Mouse (Mus musculus): ENCODE data around the gene Cacna1g. TPM values are rescaled to one million over a fixed set of nuclear protein-coding genes. Genes with fewer than 3 reads are reported as not detected.

Cacna1g gene
- total and polyA plus RNA-seq, 3 experiments: 0.49 to 38.4 TPM; not detected in 1

DNA sequence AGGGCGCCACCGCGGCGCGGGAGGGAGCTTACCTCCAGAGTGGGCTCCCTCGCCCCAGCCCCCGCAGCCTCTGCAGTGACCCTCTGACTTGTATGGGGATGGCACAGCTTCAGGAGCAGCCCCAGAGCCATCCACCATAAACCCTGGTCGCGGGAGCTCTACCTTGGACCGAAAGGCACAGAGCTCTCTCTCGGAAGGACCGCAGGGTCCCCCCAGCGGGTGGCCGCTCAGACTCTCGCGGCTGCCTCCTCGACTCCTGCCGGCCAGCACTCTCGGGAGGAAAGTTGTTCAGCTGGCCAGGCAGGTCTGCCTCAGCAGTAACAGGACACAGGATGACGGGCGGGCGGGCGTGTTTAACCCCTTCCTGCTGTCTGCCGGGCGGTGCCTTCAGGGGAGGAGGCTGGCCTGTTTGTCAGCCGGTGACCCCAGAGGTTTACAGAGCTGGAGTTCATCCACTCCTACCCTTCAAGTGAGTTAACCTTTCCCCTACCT lies 25.7 kb upstream of the Cacna1g start, which contains the start of gene Epn3:
Epn3 (minus strand) TSS at position 314 of the 492 bp plus-strand sequence.
- ATAC-seq (ENCODE audit: extremely low read depth, insufficient number of reproducible peaks, low FRiP score, poor library complexity, severe bottlenecking) (no peak), DNase-seq (ENCODE audit: low spot score) (no peak)
- Histone ChIP-seq H3K9me3 (replicated peaks) (no peaks in the 10 kb centered on the region), H3K4me1 (ENCODE audit: insufficient read depth, low read depth, low read length) (no peaks in the 10 kb centered on the region), H3K4me3 (ENCODE audit: low read depth, low read length) (no peak within 1 kb of the TSS), H3K36me3 (replicated peaks) (no peaks in the 10 kb centered on the region), H3K27me3 (ENCODE audit: insufficient read depth, low read length) (peaks cover 8% of the 10 kb centered on the region)
- TF ChIP-seq TAL1 (conservative IDR thresholded peaks at IDR 0.05; ENCODE audit: low read depth, low read length): no peak
- no peak for TF ChIP-seq GATA1 (IDR thresholded peaks at IDR 0.05; ENCODE audit: borderline replicate concordance, low read length)
- TF ChIP-seq GATA2 (IDR thresholded peaks at IDR 0.05; ENCODE audit: borderline replicate concordance, low read depth, low read length): no peak
- TF ChIP-seq CTCF (IDR thresholded peaks at IDR 0.05; ENCODE audit: low read depth, low read length): no peak
- no peak for TF ChIP-seq POLR2AphosphoS5 (IDR thresholded peaks at IDR 0.05; ENCODE audit: insufficient replicate concordance, low read depth, low read length)

DNA sequence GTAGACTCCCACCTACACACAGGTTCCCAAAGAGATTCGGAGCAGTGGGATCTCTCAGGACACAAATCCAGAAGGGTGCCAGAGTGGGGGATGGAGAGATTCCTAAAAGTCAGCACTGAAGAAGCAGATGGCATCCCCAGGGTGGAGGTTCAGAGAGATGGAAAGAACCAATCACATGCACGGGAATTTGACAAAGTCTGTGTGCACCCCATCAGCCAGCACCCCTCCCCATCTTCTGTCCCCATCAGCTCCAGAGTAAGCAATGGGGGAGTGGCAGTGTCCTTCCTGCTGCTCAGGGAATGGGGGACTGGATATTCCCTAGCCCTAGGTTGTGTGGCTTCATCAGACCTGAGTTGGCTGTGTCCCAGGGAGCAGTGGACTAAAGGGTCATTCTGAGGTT lies 25.0 kb upstream of the Cacna1g start:
- no peaks in the 10 kb centered on the region for H3K36me3 ChIP-seq (replicated peaks)
- H3K27me3 ChIP-seq (ENCODE audit: insufficient read depth, low read length): peaks cover 3% of the 10 kb centered on the region
- ATAC-seq (ENCODE audit: extremely low read depth, insufficient number of reproducible peaks, low FRiP score, poor library complexity, severe bottlenecking) (no peak), DNase-seq (ENCODE audit: low spot score) (no peak)
- TF ChIP-seq CTCF (IDR thresholded peaks at IDR 0.05; ENCODE audit: low read depth, low read length) (no peak), GATA2 (IDR thresholded peaks at IDR 0.05; ENCODE audit: borderline replicate concordance, low read depth, low read length) (no peak), POLR2AphosphoS5 (IDR thresholded peaks at IDR 0.05; ENCODE audit: insufficient replicate concordance, low read depth, low read length) (no peak), GATA1 (IDR thresholded peaks at IDR 0.05; ENCODE audit: borderline replicate concordance, low read length) (no peak), TAL1 (conservative IDR thresholded peaks at IDR 0.05; ENCODE audit: low read depth, low read length) (no peak)
- no peaks in the 10 kb centered on the region for H3K9me3 ChIP-seq (replicated peaks)
- no peak overlapping the region for H3K4me3 ChIP-seq (ENCODE audit: low read depth, low read length)
- H3K4me1 ChIP-seq (ENCODE audit: insufficient read depth, low read depth, low read length): no peaks in the 10 kb centered on the region

DNA sequence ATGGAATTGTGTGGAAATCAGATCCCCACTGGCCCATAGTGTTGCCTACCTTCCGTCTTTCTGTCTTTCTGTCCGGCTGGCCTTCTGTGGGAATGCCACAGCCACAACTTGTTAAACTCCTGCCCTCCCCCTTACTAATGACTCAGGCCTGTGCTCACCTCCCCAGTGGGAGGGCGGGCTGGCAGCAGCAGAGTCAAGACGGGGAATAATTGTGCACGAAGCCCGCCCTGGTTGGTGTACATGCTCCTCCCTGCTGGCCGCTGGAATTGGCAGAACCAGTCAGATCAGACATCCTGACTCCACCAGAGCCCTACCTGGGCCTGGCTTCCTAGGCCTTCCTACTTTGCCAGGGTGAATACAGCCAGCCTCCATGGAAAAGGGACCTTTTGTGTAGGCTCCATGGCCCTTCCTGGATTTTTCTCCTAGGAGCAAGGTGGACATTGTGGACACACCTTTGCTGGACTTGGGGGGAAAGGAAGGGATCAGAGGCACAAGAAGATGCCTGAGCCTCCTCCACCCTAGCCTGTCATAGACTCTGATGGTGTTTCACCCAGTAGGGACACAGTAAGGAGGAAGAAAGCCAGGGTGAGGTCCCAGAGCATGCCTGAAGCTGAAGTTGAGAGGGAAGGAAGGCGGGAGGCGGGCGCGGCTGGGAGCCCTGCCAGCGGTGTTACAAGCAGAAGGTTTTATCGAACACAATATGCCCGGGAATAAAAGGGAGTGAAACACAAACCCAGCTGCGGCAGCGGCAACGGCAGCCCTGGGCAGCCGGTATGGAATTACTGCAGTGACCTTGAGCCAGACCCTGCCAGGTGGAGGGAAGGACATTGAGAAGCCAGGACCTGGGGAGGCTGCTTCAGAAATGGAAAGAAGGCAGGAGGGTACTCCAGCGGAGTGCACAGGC lies 24.3 kb upstream of the Cacna1g start:
- Histone ChIP-seq H3K36me3 (replicated peaks) (no peaks in the 10 kb centered on the region), H3K27me3 (ENCODE audit: insufficient read depth, low read length) (peaks cover 8% of the 10 kb centered on the region), H3K9me3 (replicated peaks) (no peaks in the 10 kb centered on the region), H3K4me1 (ENCODE audit: insufficient read depth, low read depth, low read length) (no peaks in the 10 kb centered on the region), H3K4me3 (ENCODE audit: low read depth, low read length) (no peak overlapping the region)
- TF ChIP-seq GATA2 (IDR thresholded peaks at IDR 0.05; ENCODE audit: borderline replicate concordance, low read depth, low read length): no peak
- TF ChIP-seq TAL1 (conservative IDR thresholded peaks at IDR 0.05; ENCODE audit: low read depth, low read length): no peak
- TF ChIP-seq POLR2AphosphoS5 (IDR thresholded peaks at IDR 0.05; ENCODE audit: insufficient replicate concordance, low read depth, low read length): no peak
- no peak for TF ChIP-seq CTCF (IDR thresholded peaks at IDR 0.05; ENCODE audit: low read depth, low read length)
- TF ChIP-seq GATA1 (IDR thresholded peaks at IDR 0.05; ENCODE audit: borderline replicate concordance, low read length): no peak
- DNase-seq (ENCODE audit: low spot score) (no peak), ATAC-seq (ENCODE audit: extremely low read depth, insufficient number of reproducible peaks, low FRiP score, poor library complexity, severe bottlenecking) (no peak)

DNA sequence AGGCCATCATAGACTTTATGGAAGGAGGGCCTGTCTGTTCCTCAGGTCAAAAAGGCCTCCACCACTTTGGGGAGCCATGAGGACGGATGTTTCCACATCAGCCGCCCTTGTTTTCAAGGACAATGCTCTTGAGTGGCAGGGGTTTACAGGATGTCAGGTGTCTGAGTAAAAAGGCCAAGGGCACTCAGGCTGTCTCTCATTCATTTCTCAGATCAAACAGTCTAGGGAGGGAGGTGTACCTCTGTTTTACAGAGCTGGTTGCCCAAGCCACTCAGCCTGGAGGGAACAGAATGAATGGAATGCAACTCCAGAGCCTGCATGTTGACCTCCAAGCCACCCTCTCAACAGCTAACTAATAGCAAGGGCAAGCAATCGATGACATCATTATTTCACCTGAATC lies 21.4 kb upstream of the Cacna1g start:
- TF ChIP-seq CTCF (IDR thresholded peaks at IDR 0.05; ENCODE audit: low read depth, low read length) (no peak), TAL1 (conservative IDR thresholded peaks at IDR 0.05; ENCODE audit: low read depth, low read length) (no peak), GATA1 (IDR thresholded peaks at IDR 0.05; ENCODE audit: borderline replicate concordance, low read length) (no peak), GATA2 (IDR thresholded peaks at IDR 0.05; ENCODE audit: borderline replicate concordance, low read depth, low read length) (no peak), POLR2AphosphoS5 (IDR thresholded peaks at IDR 0.05; ENCODE audit: insufficient replicate concordance, low read depth, low read length) (no peak)
- H3K27me3 ChIP-seq (ENCODE audit: insufficient read depth, low read length): peaks cover 13% of the 10 kb centered on the region

DNA sequence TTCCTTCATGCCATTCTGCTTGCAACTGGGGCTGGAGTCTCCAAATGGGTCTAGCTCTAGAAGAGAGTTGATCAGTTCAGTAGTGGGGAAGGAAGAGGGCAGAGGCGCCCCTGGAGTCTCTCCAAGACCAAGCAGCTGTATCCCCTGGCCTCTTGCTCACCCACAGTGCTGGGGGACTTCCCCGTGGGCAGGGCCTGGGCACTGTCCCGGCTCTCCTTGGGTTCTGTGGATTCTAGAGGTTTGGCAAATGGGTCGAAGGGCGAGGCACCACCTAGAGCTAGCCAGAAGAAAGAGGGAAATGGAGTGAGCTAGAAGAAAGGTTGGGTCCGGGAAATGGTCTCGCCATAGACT lies 17.7 kb upstream of the Cacna1g start:
- Histone ChIP-seq H3K4me1 (ENCODE audit: insufficient read depth, low read depth, low read length) (no peaks in the 10 kb centered on the region), H3K27me3 (ENCODE audit: insufficient read depth, low read length) (peaks cover 20% of the 10 kb centered on the region), H3K36me3 (replicated peaks) (no peaks in the 10 kb centered on the region), H3K4me3 (ENCODE audit: low read depth, low read length) (no peak overlapping the region), H3K9me3 (replicated peaks) (no peaks in the 10 kb centered on the region)
- TF ChIP-seq POLR2AphosphoS5 (IDR thresholded peaks at IDR 0.05; ENCODE audit: insufficient replicate concordance, low read depth, low read length) (no peak), GATA2 (IDR thresholded peaks at IDR 0.05; ENCODE audit: borderline replicate concordance, low read depth, low read length) (no peak)
- ATAC-seq (ENCODE audit: extremely low read depth, insufficient number of reproducible peaks, low FRiP score, poor library complexity, severe bottlenecking) (no peak), DNase-seq (ENCODE audit: low spot score) (no peak)

More for the DNA sequence above, 21.4 kb upstream of the Cacna1g start:
- H3K9me3 ChIP-seq (replicated peaks): no peaks in the 10 kb centered on the region
- H3K4me3 ChIP-seq (ENCODE audit: low read depth, low read length): no peak overlapping the region
- no peak for DNase-seq (ENCODE audit: low spot score)
- H3K36me3 ChIP-seq (replicated peaks): no peaks in the 10 kb centered on the region
- ATAC-seq (ENCODE audit: extremely low read depth, insufficient number of reproducible peaks, low FRiP score, poor library complexity, severe bottlenecking): no peak
- H3K4me1 ChIP-seq (ENCODE audit: insufficient read depth, low read depth, low read length): no peaks in the 10 kb centered on the region

DNA sequence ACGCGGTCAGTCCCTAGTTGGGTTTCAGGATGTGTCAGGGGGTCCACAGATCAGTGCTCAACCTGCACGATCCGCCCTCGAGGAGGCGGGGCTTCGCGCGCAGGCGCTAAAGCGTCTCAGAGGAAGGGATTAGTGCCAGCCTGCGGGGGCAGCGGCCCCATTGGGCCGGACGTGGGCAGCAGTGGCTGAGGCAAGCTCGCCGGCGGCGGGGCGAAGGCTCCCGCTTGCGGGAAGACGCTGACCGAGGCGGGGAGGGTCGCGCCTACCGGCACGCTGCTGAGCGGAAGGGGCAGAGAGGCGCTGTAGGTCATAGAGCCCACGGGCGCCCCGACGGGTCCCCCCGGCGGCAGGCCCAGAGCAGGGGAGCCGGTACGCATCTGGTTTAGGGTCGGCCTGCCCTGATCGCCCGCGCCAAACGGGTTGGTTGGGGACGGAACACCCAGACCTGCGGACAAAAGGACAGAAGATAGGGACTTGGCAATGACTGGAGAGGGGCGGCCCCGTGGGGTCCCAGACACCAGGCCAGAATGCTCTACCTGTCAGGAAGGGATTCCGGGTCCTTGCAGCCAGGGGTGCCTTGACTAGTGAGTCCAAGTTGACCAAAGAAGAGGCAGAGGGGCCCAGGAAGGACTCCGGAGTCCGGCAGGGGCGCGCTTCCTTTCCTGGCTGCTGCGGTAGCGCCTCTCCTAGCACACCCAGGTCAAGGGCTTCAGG lies 17.2 kb upstream of the Cacna1g start:
- Histone ChIP-seq H3K27me3 (ENCODE audit: insufficient read depth, low read length) (peaks cover 20% of the 10 kb centered on the region), H3K4me1 (ENCODE audit: insufficient read depth, low read depth, low read length) (no peaks in the 10 kb centered on the region), H3K36me3 (replicated peaks) (no peaks in the 10 kb centered on the region), H3K9me3 (replicated peaks) (no peaks in the 10 kb centered on the region), H3K4me3 (ENCODE audit: low read depth, low read length) (no peak overlapping the region)
- no peak for ATAC-seq (ENCODE audit: extremely low read depth, insufficient number of reproducible peaks, low FRiP score, poor library complexity, severe bottlenecking)
- no peak for DNase-seq (ENCODE audit: low spot score)
- TF ChIP-seq POLR2AphosphoS5 (IDR thresholded peaks at IDR 0.05; ENCODE audit: insufficient replicate concordance, low read depth, low read length) (no peak), GATA1 (IDR thresholded peaks at IDR 0.05; ENCODE audit: borderline replicate concordance, low read length) (no peak), GATA2 (IDR thresholded peaks at IDR 0.05; ENCODE audit: borderline replicate concordance, low read depth, low read length) (no peak), TAL1 (conservative IDR thresholded peaks at IDR 0.05; ENCODE audit: low read depth, low read length) (no peak), CTCF (IDR thresholded peaks at IDR 0.05; ENCODE audit: low read depth, low read length) (no peak)
